Mouse (Mus musculus) lung, postnatal 25 days (tissue): Measurements from ENCODE around the gene Smtnl1.
"Not testable (repeated sequence)": the region's sequence is repeated elsewhere in the genome, so short reads cannot be mapped to it uniquely, and the experiment has no call there.

ENCODE experiments used
- DNase-seq: peaks from one replicate; pipeline ENCODE4 v3.0.0; 2022; ENCODE audit warnings: low spot score

Smtnl1 gene

DNA sequence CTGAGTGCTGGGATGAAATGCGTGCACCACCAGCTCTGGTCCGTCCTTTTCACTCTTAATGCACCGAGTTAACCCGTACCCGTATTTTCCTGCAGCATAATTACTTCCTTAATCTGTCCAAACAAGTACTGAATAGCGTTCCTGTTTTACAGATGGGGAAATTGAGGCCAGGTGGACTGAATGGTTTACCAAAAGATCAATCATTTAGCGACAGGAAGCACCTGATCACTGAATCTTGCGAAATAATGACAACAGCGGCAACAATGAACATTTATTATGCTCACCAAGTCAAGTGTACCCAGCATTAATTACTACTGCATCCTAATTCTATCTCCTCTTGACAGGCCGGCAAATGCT, 16.1 kb upstream of the Smtnl1 start, which contains the start of gene Slc43a1:
Gene Slc43a1 (plus strand): TSS at position 258 of the 357 bp plus-strand sequence.
- DNase-seq: no peak

DNA sequence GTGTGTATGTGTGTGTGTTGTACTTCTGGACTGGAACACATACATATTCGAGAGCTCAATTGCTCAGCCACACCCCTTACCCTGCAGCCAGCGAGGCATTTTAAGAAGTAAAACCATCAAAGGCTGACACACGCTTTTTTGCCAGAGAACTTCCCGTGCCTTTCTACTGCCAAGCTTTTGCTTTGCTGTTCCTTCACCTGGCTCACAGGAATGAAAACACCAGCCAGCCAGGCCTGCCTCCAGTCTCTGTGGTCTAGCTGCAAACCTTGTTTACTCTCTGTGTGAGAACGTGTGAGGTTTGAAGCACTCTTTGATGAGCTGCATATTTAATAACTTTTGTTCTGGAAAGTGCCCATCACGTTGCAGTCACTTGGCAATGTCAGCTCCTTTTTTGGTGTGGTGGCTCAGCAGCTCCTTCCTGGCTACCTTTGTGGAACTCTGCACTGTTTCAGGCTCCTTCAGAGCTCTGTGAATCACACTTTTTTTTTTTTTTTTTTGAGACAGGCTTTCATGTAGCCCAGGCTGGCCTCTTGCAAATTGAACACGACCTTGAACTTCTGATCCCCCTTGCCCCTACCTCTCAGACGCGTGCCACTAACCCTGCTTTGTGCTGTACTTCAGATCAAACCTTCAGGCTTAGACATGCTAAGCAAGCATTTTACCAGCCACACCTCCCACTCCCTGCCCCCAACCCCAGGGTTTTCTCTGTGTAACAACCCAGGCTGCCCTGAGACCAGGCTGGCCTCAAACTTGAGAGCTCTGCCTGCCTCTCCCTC, 15.6 kb upstream of the Smtnl1 start:
- no peak for DNase-seq

DNA sequence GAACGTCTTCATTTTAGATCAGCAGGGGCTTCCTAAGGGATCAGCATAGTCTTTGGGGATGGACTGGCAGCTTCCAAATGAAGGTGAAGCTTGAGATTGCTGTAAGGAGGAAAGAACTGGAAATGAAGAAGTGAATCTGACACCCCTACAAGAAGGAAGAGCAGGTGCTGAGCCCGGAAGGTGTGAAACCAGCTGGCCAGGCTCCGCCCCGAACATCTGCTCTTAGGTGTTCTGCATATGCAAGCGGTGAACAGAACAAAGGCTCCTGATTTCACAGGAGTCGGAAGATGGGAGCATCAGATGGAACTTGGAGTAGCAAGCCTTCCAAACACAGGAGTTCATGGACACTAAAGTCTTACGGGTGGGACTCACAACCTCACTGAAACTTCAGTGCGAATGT, 14.7 kb upstream of the Smtnl1 start:
- DNase-seq: no peak

DNA sequence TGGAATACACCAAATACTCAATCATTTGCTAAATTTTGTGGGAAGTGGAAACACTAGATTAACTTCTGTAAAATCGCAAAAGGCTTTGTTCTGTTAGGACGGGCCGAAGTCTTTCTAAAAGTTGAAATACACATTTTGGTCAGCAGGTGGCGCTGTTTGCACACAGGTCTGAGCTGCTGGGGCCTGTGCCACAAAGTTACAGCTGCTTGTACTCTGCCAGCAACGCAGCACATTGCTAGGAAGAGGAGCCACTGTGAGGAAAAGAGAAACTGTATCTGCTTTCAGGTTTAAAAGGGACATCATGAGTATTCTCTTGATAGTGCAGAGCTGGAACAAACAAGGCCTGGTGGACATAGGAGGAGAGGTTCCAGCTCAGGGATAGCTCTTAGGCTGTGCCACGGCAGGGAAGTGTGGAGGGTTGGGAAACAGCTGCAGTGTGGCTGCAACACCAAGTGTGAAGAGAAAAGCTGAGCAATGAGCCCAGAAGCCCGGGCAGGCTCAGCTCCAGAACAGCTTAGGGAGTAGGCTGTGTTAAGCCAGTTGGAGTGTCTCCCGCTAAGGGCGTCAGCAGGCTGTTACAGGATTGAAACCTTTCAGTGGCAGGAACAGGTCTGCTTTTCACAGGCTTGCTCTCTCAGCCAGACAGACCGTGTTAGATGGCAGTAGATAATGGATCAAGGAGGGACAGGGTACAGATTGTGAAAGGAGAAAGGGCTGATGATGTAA, 9.4 kb upstream of the Smtnl1 start:
- peak; percentile 85 for DNase-seq

DNA sequence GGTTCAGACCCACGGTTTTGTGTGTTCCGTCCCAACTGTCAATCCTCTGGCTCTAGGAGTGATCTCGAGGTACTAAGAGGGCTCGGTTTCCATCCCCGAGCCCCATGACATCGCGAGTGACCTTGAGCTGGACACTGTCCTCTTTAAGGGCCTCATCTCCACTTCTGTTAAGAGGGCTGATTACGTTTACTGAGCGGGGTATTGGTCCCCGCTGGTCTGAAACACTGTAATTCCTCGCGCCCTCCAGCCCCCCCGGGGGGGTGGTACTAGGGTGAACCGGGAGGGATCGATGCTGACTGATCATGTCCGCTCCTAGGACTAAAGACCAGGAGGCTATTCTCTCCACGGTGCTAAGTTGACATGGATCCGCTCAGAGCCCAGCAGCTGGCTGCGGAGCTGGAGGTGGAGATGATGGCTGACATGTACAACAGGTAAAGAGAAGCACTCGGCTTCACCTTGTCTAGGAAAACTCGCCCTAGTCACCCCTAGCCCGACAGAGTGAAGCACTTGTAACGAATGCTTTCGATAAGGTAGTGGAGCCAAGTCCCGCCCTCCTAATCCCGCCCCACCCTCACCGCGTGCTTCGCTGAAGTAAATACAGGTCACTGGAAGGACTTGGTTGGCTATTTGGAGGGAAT, 5.0 kb upstream of the Smtnl1 start:
- DNase-seq: no peak

DNA sequence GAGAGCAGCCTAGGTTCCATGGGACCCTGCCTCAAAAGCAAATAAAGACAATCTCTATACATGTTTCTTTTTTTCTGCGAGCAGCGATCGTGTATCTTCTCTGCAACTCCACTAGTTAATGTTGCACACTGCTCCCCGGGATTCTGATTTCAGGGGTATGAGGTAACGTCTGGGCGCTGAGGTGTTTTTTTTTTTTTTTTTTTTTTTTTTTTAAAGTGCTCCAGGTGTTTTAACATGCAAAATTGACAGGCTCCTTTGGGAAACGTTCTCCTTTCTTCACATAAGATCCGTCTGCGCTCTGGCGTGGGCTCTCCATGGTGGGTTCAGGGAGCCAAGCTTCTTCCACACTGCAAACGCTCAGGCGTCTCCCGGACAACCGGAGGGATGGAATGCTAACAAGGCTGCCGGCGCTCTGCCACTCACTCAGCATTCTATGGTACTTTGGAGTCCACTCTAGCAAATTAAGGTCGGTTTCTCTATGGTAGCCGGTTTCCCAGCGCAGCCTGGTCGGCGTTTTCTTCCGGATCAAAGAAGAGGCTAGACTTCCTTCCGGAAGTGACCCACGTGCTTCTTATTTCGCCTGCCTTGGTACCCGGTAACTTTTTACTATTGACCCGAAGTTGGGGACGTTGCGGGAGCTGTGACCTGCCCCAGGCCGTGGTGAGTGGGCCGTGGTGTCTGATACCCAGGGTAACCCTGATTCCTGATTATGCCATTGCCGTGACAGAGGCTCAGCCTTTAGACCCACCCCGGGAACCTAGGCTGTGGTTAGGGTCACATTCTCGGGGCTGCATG, 4.2 kb upstream of the Smtnl1 start, which contains the start of gene Timm10:
Gene Timm10 (plus strand): TSS at position 510 of the 795 bp plus-strand sequence.
- DNase-seq: peak; percentile 93

DNA sequence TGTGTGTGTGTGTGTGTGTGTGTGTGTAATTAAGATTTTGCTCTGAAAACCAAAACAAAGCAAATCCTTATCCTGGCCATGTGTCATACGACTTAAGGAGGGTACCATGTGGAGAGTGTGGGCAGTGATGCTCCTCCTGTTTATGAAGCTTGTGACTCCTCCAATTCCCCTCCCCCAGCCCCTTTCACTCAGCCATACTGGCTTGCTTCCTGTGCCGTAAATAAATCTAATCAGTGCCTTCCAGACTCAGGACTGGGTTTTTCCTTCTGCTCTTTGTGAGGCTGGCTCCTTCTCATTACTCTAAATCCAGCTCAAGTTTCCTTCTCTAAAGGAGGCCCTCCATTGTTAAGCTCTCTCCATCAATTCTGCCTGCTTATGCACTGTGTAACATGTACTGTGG, 785 bp upstream of the Smtnl1 start:
- no peak for DNase-seq

DNA sequence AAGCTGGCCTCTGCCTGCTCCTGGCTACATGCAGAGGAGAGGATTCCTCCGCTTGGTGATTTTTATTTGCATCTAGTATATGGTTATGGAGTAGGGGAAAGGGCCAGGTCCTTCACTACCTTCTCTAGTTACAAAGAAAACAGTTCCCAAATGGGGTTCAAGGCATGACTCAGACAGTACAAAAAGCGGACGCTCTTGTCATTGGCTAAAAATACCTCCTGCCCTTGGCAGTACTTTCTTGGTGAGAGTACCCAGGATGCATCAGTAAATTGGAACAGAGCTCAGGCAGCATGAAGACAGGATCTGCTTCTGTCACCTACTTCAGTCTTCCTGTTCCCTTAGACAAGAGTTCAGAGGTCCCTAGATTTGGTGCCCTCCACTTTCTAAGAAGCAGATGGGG, 2.6 kb downstream of the Smtnl1 start:
- no peak for DNase-seq

DNA sequence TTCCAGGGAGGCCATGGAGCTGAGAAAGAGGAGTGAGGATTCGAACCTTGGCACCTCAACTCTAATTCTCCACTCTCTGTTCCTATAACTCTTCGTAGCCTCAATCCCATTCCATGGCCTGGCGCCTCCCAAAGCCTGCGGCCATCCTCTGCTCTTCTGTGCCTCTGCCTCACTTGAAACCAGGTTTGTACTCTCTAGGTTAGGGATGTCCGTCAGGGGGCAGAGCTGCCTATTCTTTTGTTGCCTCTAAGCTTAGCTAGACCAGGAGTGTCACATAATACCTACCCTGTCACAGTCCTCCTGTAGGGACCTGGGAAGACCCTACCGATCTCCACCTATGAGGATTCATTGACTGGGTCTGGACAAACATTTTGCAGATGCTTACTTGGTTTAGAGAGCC, 9.8 kb downstream of the Smtnl1 start:
- no peak for DNase-seq

DNA sequence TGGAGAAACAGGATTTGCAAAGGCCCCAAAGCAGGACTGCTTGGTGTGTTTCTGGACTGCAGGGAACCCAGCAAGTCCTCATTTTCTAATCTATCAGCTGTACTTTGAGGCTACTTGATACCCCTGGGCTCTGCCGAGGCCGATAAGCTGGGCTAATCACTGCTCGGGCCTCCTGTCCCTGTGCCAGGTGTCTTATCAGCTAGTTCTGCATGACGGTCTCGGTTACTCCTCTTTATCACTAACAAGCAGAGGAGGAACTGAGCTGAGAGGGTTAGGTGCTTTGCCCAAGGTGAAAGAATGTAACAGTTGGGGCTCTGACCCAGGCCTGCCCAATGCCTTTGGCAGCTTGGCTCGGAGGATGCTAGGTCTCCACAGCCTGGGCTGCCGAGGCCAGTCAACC, 10.6 kb downstream of the Smtnl1 start:
- DNase-seq: no peak

DNA sequence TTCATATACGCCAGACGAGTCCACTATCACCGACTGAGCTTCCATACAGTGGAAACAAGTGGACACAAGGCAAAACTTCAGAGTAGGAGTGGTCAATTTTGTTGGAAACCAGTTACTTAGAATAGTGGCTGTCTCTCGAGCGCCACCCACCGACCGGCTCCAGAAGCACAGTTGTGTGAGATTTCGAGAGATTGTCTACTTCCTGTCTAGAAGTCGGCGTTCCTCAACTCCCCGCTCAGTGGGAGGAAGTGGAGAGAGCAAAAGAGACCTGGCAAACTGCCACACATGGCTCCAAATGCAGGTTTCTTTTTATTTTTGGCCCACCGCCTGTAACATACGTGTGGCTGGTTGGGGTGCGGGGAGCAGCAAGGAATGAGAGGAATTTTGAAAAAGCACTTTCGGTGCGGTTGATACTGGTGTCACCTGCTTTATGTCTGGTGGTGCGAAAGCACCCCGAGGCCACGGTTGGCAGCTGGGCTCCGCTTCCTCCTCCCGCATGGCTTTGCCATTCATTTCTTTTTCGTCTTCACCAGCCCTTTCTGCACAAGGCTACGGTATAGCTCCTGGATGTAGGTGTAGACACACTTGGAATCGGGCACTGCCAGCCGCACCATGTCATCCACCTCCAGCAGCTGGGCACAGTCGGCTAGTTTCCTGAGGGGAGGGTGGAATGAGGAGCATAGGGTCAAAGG, 11.4 kb downstream of the Smtnl1 start:
- peak; percentile 90 for DNase-seq

DNA sequence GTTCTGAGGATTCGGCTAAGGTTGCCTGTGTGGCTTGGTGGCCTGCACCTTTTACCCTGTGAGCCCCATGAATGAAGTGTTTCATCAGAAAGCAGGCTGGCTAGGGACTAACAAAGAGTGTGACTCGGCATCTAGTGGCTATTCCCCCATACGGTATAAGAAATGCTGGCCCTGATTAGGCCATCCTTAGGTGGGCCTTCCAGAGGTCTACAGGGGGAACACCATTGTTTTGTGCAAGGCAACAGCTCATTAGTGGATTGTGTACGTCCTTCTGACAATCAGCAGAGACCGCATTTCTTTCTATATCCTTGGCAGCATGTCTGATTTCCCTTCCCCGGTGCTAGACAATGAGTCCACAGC, 11.9 kb downstream of the Smtnl1 start:
- DNase-seq: no peak

DNA sequence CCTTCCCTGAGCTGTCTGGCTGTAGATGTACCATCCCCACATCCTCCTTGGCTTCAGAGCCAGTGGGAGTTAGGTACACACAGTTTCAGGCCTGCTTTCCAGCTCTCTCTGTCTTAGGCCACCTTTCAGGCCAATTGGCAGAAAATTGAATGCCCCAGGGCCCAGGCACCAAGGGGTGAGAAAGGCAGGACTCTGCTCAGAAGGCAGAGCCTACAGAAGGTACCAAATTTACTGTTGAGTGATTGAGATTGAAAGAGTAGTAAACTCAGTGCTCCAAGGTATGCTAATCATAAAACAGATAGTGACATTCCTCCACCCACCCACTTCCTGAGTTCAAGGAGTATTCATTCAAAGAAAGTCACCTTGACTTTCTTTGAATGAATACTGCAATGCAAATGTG, 13.1 kb downstream of the Smtnl1 start:
- DNase-seq: no peak

DNA sequence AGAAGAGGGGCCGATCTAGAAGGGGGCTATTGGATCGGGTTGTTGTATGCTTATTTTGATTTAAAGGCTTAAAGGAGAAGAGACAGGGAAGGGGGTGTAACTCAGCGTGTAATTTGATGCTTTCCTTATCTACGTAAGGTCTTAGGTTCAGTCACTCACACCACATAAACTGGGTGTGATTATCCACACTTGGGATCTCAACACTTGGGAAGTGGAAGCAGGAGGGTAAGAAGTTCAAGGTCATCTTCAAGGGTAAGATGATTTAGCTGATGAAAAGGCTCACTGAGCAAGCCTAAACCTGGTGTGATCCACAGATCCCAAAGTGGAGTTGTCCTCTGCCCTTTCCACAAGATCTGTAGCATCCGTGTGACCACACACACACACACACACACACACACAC, 15.9 kb downstream of the Smtnl1 start:
- DNase-seq: no peak

DNA sequence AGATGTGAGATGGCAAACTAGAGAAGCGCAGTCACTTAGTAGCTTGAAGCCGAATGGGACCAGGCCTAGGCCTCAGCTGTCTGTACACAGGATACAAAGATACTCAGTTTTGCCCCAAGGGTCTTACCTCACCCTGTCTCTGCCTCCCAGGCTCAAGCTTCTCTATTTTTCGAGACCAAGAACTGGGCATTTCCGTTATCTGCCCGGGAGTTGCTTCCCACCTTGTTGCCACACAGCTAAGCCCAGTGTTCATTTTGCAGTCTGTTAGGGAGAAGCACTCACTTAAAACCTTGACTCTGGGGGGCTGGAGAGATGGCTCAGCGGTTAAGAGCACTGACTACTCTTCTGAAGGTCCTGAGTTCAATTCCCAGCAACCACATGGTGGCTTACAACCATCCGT, 18.5 kb downstream of the Smtnl1 start:
- no peak for DNase-seq

DNA sequence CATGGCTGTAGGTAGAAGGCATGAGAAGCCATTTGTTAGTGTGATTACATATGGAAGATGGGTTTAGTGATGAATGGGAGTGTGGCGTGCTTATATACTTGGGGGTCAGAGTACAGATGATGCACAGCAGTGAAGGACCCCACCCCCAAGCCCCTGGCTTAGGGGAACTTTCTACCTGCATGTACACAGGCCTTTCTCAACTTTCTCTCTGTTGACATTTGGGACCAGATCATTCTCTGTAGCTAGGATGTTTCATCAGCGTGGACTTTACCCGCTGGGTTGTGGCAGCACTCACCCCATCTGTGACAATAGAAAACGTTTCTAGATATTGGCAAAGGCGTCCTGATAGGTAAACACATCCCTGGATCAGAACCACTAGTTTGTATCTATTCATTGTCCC, 21.2 kb downstream of the Smtnl1 start:
- DNase-seq: not testable (repeated sequence)

DNA sequence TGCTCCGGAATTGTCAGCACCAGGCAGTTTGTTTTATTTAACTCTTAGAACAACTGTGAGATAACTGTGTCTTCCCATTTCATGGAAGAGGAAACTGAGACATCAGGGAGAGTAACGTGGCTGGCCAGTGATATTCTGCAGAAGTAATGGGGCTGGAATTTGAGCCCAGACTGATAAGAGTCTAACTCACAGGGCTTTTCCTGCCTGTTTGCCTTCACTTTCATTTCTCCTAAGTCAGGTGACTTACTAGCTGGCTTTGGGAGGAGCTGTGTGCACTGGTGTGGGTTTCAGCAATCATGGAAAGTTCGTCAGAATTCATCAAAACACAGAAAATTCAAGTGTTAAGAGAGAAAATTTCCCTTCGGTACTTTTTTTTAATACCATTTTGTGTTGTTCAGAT, 22.1 kb downstream of the Smtnl1 start:
- DNase-seq: no peak

DNA sequence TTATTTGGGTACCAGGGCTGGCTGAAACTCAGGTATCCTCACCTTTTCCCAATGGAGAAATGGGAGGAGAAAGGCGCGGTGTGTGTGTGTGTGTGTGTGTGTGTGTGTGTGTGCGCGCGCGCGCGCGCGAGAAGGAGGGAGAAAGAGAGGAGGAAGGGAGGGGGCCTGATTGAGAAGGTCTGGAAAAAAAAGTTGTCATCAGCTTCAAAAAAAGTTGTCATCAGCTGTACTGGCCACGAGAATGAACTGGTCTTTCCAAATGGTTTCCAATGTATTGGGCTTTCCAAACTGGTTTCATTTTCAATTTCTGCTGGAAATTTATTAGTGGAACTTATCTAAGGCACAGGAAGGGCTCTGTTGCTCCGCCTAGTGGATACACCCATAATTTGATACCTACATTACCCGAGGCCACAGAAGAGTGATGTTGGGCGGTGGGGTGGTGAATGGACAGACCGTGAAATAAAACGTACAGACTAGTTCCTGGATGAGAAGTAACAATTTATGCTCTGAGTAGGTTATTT, 23.4 kb downstream of the Smtnl1 start:
- DNase-seq: peak; percentile 89

DNA sequence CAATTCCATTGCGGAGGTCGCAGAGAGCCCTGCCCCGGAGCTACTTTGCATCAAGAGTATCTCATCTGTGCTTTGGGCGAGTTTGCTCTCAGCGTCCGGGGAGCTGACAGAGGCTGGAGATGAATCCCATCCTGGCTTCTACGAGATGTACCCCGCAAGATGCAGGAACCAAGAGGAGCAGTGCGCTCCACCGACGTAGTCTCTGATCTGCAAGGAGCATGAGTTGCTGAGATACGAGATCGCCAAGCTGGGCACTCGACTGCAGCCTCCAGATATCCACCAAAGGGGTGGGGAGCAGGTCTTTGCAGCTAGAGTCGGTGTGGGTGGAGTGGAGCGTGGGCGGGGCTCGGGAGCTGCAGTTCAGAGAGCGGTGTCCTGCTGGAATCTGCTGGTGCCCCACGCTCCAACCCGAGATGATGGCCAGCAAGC, 23.9 kb downstream of the Smtnl1 start, which contains the start of gene Ube2l6:
Gene Ube2l6 (plus strand): TSS at position 336 of the 429 bp plus-strand sequence.
- DNase-seq: peak; percentile 70

DNA sequence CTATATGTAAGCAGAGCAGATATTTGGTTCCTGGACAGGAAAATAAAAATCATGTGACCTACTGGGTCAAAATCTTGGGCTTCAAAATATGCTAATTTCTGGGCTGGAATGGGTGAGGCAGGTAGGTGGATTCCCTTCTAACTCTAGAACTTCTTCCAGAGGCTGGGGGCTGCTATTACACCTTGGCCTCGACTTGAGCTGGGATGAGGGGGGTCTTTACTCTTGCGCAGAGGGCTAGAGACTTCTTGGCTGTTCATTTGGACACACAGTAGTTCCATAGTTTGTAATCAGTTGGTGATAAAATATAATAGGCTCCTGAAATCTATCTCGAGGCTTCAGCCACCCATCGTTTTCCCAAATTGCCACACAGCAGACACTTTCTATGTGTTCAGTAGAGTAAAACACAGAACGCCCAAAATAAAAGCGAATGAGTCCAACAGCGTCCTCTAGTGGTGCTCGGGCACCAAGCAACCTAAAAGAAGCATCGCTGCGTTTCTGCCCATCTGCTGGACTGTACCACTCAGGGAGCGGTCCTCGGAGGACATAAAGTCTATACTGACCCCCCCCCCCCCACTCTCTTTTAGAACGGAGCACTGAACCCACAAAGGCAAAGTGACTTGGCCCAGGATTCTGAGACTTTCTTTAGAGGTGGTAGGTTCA, 24.5 kb downstream of the Smtnl1 start:
- DNase-seq: peak; percentile 73

DNA sequence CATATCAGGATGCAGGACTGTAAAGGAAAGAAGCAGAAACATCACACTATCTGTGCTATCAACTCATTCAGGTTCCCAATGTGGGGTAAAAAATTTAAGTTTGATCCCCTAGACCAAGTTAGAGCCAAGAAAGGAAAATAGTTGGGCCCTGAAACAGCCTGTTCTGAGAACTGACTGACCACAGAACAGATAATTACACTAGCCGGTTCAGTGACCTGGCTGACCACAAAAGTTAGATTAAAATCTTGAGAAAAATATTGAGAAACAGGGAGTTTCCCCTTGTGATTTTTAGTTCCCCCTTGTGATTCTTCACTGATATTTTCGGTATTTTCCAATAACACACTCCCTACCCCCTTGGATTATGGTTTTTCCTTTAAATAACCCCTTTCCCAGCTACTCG, 28.6 kb downstream of the Smtnl1 start:
- DNase-seq: no peak
